Mouse (Mus musculus): ENCODE measurements at regions not wholly inside any gene's neighbourhood (a gene's known extent, or its start where the extent isn't known, plus 50 kb on each side); places are given as distances from the start of the nearest gene placed in this dataset.
A peak's percentile ranks its signal among the peaks of the same experiment; 100 is the strongest.
"Not testable (repeated sequence)": the region's sequence is repeated elsewhere in the genome, so short reads cannot be mapped to it uniquely, and the experiment has no call there.

- peak; percentile 18 for DNase-seq (ENCODE audit: low spot score)
Observed at GRCm38 (mm10) chr12:8410410-8411341, 89.1 kb downstream of the Rhob start.

GRCm38 (mm10) chr12:8402084-8402483 is 88.9 kb downstream of the Hs1bp3 start:
- peak; percentile 42 for DNase-seq (ENCODE audit: low spot score)

- DNase-seq (ENCODE audit: low spot score): no peak
Observed at GRCm38 (mm10) chr12:8401376-8401775, 88.1 kb downstream of the Hs1bp3 start.

- no peak for DNase-seq (ENCODE audit: low spot score)
Observed at GRCm38 (mm10) chr12:8400345-8401130, 87.3 kb downstream of the Hs1bp3 start.

- no peak for DNase-seq (ENCODE audit: low spot score)
Observed at GRCm38 (mm10) chr12:8398852-8399251, 85.6 kb downstream of the Hs1bp3 start.

GRCm38 (mm10) chr12:8396408-8396807 is 83.2 kb downstream of the Hs1bp3 start:
- DNase-seq (ENCODE audit: low spot score): not testable (repeated sequence)

- DNase-seq (ENCODE audit: low spot score): no peak
Observed at GRCm38 (mm10) chr12:8394894-8395297, 81.7 kb downstream of the Hs1bp3 start.

GRCm38 (mm10) chr12:8393976-8394375 is 80.7 kb downstream of the Hs1bp3 start:
- DNase-seq (ENCODE audit: low spot score): no peak
